Mouse (Mus musculus): ENCODE results near the gene Kcp. TPM values are rescaled to one million over a fixed set of nuclear protein-coding genes. Genes with fewer than 3 reads are reported as not detected.

The Kcp gene
- total RNA-seq, 2 experiments from 2014 or later: 4.4 to 4.6 TPM

DNA sequence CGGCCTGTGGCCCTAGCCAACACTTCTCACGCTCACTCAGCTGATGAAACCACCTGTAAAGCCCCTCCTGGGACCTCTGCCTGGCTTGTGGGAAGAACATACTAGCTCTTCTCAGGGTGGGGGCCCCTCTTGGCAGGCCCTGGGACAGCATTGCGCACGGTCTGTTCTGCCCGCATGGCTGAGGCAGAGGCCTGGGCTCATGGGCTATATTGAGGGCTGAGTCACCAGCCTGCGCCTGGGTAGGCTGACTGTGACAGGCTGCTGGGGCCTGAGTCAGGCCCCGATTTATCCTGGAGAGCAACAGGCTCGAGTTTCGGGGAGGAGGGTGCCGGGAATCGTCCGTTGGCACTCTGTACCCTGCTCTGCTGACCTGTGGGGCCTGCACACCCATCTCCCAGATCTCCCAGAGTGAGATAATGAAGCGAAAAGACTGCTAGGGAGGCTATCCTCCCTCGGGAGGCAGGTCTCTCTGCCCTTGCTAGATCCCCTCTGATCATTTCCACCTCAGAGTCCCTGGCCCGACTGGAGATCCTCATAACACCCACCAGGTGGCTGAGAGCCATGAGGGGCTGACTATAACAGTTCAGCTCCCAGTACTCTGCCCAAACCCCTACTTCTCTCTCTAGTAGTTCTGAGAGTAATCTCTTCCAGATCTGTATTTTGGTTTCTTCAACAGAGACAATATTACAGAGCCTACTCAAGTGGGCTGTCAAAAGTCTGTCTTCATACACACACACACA lies 76.9 kb downstream of the Kcp start:
- DNase-seq (ENCODE audit: low spot score): no peak
- intact Hi-C loops (cut with DNase I): no loop called here

DNA sequence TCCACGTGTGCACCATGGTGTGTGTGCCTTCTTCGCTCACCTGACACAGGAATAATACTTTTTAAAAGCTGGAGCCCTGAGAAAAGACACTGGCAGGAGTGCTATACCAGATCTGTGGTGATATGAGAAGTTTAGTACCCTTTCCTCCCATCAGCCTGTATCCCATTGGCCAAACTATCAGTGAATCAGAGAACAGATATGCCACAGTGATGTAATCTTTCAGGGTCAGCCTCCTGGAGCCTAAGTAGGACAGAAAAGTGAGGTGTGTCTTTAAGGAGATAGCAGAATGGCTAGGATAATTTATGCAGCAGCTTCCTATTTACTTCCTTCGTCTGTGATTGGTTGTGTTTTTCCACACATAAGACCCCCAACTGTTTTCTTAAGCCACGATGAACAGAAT lies 79.6 kb downstream of the Kcp start:
- no peak for DNase-seq (ENCODE audit: low spot score)
- intact Hi-C loops (cut with DNase I): no loop called here

DNA sequence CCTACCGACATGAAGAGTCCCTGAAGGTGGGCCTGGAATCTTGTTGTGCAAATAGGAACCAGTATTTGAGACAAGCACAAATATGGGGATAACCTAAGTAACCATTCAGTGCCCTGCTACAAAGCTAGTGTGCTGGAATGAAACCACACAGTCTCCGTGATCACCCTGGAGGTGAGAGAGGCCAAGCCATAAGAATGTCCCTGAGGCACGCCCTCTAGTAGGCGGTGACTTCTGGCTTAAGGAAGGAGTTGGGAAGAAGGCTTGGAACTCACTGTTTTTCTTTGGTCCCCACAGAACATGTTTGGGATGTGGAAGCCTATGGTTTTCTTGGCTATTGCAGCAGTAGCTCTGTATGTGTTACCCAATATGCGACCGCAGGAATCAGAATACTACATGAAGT lies 81.4 kb downstream of the Kcp start:
- intact Hi-C loops (cut with DNase I): no loop called here
- no peak for DNase-seq (ENCODE audit: low spot score)

DNA sequence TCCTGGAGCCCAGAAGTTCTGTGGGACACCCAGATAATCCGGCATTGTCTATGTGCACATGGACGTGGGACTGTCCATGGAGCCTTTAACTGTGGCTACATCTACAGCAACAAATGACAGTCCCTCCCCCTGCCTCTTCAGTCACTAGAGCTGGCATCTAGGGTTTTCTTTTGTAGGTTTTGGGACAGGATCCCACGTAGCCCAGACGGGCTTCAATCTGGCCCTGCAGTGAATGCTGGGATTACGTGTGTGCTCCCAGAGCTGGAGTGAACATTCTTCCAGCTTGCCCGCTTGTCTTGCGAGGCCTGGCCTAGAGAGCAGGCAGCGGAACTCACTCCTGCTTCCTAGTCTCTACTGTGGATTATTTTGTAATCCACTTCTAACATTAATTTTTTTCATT lies 82.6 kb downstream of the Kcp start:
- no peak for DNase-seq (ENCODE audit: low spot score)
- intact Hi-C loops (cut with DNase I): no loop called here

Other genes with a start within 250 kb of the Kcp start
- gene Hilpda, start 235.5 kb downstream of the Kcp start, total RNA-seq (2021): 1 to 10 TPM; 5.8 to 6.6 TPM
- gene Fam71f2, start 228.4 kb downstream of the Kcp start, total RNA-seq (2021): not detected
- not detected for gene Fam71f1, start 188.8 kb downstream of the Kcp start, total RNA-seq (2021)
- gene Calu, start 159.9 kb downstream of the Kcp start, total RNA-seq (2021): 100 to 1,000 TPM; 233 to 264 TPM
- not detected for gene Opn1sw, start 119.5 kb downstream of the Kcp start, total RNA-seq (2021)
- gene Ccdc136, start 111.6 kb downstream of the Kcp start, total RNA-seq (2021): 1 to 10 TPM; 1.9 to 3.1 TPM
- 100 to 1,000 TPM; 201 to 220 TPM for gene Flnc, start 74.7 kb downstream of the Kcp start, total RNA-seq (2021)
- 100 to 1,000 TPM in 1 of 2 experiments, 10 to 100 TPM in 1; 99.3 to 109 TPM for gene Atp6v1f, start 40.2 kb downstream of the Kcp start, total RNA-seq (2021)
- not detected for gene Atp6v1fnb, start 36.5 kb downstream of the Kcp start, total RNA-seq (2021)
- gene Irf5, start 18.7 kb upstream of the Kcp start, total RNA-seq (2021): 1 to 10 TPM; 2.7 to 4.2 TPM
- gene Tnpo3, start 101.9 kb upstream of the Kcp start, total RNA-seq (2021): 10 to 100 TPM; 40.3 to 44.0 TPM
- 1 to 10 TPM; 1.4 to 1.5 TPM for gene Tspan33, start 186.3 kb upstream of the Kcp start, total RNA-seq (2021)
- gene Smo, start 227.6 kb upstream of the Kcp start, total RNA-seq (2021): 10 to 100 TPM in 1 of 2 experiments, 1 to 10 TPM in 1; 9.4 to 10.3 TPM